Mouse (Mus musculus) adrenal gland, postnatal 10 days (tissue): ENCODE results near the gene Dusp15. TPM values are rescaled to one million over a fixed set of nuclear protein-coding genes. Genes with fewer than 3 reads are reported as not detected.

Source experiments
- DNase-seq: peaks from one replicate; pipeline ENCODE4 v3.0.0; 2021; ENCODE audit warnings: mixed read lengths
- total RNA-seq, 2 experiments: library from RNA; stranded (reverse); gene quantifications; 2 replicates each; pipeline ENCODE4 v1.2.3; 2021

Dusp15 gene
- total RNA-seq, 2 experiments from 2014 or later, result 3.1 to 4.3 TPM

DNA sequence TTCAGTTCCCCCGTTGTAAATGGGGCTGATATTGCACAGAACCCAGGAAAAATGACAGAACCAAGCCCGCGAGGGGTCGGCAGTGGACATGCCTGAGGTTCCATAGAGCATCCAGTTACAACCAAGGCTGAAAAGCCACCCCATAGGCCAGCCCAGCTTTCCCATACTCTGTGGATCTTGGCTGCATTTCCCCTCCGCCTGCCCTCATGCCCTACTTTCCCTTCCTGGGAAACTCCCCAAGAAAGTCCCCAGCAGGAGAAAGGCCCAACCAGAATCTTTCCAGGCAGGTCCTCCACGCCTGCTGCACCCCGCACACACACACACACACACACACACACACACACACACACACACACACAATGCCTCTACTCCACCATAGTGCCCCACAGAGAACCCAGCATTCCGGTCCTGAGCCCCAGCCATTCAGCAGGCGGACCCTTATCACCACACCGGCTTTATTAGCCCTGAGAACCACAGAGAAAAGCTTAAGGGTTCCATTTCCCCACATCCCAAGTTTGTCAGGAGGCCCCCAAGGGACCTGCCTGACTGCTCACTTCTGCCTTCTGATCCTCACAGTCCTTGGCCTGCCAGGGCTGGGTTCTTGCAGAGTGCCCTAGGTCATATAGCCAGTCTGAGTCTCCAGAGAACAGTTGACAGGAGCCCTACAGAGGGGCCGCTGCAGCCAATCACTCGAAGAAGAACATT lies 19.9 kb downstream of the Dusp15 start:
- DNase-seq, result no peak

DNA sequence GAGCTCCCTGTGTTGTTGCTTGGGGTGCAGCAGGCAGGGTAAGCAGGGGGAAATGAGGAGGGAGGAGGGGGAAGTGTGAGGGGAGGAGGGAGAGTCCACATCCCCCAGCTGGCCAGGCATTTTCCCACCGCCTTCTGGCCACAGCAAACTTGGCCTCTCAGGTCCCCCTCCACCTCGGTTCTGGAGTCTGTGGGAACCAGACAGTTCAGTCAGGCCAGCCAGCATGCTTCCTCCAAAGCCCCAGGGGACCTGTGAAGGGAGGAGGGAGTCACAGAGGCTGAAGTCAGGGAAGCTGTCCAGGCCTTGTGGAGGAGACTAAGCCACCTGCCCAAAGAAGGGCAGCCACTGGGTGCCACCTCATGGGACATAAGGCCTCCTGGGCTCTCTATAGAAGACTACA lies 21.2 kb downstream of the Dusp15 start:
- no peak for DNase-seq

DNA sequence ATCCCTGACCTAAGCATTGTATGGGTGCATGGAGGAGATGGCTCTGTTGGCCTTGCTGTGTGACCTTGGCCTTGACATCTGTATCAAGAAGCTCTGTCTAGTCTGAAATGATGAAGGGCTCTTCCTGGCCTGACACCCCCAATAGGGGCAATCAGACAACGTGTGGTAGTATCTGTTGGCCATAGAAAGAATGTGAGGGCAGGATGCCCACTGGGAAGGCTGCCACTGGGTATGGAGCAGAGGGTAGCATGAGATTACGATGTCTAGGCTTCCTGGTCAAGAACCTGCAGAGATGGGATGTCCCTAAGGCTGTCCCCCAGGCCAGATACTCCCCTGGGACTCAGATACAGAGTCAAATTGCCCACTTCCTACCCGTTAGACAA lies 22.5 kb downstream of the Dusp15 start:
- no peak for DNase-seq

DNA sequence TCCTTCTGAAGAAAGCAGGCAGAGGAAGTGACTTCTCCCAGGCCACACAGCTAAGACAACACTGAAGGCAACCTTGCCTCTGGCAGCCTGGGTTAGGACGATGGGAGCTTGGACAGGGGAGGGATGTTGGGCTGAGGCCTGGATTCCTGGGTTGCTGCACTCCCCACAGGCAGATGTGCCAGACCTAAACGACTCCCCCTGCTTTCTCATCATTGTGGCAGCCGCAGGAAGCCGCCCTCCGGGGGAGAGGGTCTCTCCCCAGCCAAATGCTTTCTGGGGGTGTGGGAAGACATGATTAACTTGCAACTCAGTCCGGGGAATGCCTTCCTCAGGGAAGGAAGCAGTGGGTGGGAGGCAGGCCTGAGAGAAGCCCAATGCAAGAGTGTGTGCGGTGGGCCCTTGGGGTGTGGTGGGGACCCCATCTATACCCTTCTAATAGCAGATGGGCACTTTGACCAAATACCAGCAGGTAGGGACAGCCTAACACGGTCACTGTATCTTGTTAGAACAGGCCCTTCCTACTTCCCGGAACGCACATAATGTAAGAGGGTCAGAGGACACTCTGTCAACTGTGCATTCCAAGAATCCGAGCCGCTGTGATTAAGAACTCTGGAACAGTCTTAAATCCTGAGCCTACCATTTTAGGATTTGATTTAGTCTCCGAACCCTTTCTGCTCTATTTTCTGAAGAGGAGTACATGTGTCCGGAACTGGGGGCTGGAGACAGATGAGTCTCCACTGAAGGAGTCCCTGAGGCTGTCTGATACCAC lies 23.1 kb downstream of the Dusp15 start:
- DNase-seq, result no peak

DNA sequence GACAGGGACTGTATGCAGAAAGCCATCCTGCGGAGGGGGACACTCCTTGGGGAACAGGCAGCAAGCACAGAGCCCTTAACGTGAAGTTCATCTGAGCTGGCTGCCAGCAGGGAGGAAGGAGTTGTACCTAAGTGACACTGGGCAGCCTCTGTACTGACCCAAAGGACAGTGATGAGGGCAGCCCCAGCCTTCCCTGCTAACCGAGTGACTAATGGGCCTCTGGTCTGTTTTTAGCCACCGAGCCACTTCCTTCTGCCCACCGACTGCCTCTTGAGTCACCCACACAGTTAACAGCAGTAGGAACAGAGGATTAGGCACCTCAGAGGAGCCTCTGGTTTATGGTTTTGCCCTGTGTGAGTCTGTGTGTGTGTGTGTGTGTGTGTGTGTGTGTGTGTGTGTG lies 24.1 kb downstream of the Dusp15 start:
- no peak for DNase-seq

DNA sequence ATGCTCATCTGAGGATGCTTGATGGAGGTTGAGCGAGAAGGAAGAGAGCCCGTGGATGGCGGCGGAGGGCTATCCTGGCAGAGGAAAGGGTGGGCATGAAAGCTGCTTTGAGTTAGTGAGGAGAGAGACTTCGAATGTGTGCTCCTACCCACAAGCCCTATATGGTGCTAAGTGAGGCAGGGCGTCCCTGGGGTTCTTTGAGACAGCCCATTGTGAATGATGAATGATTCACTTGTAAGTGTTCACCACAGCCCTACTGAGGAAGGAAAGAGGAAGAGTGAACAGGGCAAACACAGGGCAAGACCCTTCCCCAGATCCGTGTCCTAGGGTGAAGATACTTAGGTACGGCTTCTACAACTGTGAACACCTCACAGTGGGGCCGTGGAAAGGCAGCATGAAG lies 24.6 kb downstream of the Dusp15 start:
- no peak for DNase-seq

DNA sequence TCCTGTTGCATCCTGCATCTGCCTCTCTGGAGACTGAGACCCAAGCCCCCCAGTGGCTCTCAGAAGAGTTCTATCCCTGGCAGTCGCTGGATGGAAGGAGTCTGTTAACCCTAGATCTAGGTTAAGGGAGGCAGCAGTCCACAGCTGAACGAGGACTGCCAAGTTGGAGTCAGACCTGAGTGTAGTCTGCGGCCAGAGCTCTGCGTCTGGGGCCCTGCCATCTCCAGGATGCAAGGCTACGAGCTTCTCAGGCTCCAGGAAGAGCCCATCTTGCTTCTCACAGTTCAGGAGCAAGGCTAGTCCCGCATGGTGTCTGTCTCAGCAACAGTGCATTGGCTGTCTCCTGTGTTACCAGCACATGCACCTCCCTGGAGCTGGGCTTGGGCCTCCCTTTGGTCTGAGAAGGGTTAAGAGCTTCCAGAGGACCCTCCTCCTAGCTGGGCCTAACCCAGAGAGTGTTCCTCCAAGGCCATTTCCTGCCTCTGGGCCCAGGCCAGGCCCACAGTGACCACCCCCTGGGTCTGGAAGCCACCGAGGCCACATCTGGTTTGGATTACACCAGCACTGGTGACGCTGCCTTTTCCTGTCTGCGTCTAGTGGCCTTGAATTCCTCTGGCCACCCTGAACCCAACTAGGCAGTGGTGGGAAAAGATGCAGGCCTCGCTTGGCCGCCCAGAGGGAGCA lies 26.2 kb downstream of the Dusp15 start:
- peak; percentile 83 for DNase-seq

DNA sequence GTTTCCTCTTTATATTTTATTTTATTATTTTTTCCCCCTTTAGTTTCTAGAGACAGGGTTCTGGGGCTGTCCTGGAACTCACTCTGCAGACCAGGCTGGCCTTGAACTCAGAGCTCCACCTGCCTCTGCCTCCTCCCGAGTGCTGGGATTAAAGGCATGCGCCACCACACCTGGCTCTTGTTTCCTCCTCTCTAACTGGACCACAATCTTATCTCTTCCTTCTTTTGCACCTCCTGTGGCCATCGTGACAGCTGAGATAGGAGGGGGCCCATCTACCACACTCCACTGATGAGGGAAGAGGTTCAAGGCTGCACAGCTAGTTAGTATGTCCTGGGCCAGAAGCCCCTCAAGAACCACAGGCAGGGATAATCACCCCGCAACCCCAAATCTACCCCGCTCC lies 27.0 kb downstream of the Dusp15 start:
- no peak for DNase-seq

DNA sequence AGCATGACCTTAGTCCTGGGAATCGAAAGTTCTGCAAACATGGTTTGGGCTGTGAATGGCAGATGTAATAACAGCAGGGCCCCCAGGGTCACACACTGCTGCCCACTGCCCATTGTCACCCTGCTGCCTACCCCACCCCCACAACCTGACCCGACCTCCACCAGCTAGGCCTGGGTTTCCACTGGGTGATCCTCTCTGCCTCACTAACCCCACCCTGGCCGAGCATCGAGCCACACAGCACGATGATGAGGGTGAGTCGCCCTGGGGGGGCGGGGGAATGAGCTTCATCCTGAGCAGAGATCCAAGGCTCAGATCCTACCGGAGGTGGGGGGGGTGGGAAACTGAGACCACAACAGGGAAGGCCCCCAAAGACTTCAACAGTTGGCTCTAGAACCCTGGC lies 27.4 kb downstream of the Dusp15 start:
- no peak for DNase-seq

DNA sequence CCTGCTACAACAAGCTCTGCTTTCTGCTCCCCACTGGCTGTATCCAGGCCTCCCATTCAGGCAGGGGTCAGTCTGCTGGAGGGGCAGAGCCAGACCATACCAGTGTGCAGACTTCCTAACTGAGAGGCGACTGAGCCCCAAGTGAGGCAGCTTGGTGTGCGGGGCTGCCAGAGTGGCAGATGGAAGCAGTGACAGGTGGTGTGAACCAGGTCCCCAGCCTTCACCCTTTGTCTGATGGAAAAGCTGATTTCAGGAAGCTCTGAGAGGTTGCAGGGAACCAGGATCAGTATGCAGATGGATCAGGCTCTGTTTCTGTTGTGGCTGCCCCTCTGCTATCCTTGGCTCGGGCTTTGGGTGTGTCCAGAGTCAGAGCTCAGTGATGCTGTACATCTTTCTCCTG lies 27.9 kb downstream of the Dusp15 start:
- no peak for DNase-seq

DNA sequence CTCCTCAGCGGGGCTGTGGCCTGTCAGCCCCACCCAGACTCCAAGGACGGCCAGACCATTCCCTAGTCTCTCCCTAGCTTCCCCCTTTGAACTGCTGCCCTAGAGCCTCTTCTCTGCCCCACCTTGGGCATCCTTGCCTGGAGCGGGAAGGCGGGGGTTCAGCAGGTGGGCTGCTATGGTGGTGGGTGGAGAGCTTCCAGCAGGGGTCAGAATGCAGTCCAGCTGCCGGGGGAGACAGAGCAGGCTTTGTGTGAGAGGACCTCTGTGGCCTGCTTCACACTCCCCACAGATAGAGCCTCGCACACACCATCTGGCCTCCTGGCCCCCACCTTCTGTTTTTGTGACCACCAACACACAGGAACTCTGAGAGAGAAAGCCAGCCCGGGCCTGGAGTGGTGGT lies 29.1 kb downstream of the Dusp15 start:
- DNase-seq, result no peak

DNA sequence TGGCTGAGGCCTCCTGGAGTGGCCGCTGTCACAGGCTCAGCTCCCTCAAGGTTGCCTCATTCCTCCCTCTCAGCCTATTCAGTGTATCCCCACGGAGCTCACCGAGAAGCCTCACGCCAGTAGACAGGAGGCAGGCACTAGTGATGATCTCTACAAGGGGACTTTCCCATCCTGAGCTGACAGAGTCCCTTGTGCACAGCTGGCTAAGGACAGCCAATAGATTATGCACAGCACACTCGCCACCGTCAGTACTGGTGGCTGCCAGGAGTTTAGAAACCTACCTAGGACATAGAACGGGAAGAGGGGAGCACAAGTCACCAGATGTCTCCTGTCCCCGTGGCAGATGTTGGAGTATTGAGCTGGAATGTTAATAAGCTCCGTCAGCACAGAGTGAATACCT lies 33.8 kb downstream of the Dusp15 start:
- DNase-seq, result no peak

DNA sequence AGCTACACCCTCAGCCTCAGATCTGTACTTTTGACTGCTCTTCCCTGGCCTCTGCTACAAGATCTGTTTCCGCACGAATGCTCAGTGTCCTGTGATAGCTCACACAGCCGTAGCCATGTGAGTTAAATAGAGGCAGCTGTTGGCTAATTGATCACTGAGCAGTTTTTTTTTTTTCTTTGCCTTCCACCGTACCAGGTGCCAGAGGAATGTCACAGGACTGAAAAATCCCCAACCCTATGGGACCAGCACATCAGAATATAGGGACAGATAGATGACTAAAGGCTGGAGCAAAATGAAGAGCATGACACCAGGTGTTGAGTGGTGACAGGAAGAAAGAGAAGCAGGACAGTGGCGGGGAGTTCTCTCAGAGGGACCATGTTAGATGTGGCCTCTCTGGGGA lies 35.4 kb downstream of the Dusp15 start:
- no peak for DNase-seq

DNA sequence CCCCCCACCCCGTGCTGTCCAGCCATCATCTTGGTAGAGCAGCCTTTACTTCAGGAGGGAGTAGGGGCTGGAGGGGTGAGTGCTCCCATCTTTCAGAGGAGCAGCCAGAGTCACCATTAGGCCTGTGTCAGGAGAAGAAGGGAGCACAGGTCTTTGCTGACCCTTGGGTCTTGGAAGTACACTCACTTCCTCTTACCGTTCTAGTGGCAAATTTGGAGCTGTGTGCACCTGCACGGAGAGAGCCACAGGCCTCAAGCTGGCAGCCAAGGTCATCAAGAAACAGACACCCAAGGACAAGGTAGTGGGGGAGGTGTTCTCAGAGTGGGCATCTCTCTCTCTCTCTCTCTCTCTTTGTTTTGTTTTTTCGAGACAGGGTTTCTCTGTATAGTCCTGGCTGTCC lies 36.0 kb downstream of the Dusp15 start:
- no peak for DNase-seq

DNA sequence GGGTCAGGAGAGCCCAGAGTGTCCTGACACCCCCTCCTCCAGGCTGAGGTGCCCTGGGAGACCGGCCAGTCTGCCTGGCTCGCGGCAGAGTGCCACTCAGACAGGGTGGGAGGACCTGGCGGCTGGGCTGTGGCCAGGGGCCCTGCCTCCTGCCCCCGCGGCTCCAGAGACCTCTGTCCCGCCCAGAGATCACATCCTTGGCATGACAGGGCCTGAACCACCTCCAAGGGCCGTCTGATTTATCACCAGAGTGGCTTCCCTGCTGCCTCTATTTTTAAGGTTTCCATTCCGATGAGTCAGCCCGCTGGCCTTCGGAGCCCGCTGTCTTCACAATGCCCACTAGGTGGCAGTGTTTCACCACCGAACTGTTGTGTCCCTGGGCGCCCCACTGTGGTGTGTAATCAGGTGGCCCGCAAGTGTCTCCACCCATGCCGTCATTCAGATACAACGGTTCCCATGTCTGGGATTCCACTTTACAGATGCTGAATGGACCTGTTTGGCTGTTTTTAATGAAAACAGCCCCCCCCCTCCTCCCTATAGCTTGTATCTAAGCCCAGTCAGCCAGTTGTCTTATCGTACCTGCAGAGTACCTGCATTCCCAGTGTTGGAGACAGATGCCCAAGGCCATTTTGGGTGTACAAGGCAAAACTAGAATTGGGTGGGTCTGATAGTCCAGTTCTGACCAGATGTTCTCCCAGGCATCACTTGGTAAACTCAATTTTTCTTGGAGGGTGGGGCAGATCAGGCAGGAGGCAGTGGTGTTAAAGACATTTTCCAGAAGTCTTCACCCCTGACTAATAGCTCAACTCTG lies 37.0 kb downstream of the Dusp15 start:
- DNase-seq, result peak; percentile 93

DNA sequence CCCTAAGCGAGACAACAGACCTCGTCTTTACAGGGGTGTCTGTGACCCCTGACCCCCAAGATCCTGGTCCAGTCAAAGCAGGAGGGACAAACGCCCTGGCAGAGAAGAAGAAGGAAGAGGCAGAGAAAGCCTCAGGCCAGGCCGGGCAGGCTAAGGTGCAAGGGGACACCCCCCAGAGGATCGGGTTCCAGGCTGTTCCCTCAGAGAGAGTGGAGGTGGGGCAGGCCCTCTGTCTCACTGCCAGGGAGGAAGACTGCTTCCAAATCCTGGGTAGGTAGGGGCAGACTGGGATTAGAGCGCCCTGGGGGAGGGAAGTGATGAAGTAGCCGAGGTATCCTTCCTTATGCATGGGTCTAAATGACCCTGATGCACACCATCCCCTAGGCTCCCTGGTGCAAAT lies 38.0 kb downstream of the Dusp15 start:
- DNase-seq, result no peak

DNA sequence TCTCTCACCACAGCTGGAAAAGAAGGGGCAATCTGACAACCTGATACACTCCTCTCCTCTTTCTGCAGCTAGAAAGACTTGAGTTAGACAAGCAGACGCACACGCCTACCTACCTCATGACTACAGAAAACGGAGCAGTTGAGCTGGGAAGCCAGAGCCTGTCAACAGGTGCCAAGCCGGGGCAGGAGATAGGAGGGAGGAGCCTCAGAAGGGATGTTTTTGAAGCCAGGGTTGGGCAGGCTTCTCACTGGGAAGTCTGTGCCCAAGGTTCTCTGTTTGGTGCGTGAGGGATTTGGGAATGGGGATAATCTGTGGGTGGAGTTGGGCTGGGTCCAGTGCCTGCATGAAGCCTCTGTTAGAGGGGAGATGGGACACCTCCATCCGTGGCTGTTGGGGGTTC lies 40.1 kb downstream of the Dusp15 start:
- no peak for DNase-seq

DNA sequence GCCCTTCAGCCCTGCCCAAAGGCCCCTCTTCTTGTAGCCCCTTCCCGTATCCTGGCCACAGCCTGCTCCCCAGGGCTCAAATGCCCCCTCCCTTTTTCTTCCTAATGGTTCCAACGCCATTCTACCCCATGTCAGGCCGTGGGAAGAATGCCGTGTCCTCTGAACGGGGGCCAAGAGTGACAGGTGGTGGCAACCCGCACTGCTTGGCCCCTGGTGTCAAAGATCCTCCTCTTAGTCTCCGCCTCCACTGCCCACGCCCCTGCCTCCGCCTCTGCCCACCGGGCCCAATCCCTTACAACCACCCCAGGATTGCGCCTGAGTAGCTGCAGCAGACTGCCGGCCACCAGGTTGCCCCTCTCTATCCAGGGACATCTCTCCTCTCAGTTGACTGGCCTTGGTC lies 40.5 kb downstream of the Dusp15 start, which contains the start of gene Mylk2:
TSS of gene Mylk2 (plus strand) at position 322 of the 400 bp plus-strand sequence.
- no peak for DNase-seq

DNA sequence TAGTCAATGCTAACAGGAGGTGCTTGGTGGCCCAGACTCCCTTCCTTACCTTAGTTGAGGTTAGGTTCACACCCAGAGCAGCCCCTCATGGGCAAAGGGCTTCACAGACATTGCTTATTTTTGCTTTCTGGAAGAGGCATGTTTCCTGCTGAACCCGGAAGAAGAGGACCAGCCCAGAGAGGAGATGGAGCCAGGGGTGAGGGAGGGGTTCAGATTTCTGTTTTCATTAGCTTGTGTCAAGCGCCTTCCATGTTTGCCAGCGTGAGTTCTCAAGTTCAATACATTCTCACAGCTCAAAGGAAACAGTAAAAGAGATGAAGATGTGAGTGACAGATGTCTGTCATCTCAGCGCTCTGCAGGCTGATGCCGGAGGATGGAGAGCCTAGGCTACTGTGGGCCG lies 41.6 kb downstream of the Dusp15 start:
- DNase-seq, result no peak

DNA sequence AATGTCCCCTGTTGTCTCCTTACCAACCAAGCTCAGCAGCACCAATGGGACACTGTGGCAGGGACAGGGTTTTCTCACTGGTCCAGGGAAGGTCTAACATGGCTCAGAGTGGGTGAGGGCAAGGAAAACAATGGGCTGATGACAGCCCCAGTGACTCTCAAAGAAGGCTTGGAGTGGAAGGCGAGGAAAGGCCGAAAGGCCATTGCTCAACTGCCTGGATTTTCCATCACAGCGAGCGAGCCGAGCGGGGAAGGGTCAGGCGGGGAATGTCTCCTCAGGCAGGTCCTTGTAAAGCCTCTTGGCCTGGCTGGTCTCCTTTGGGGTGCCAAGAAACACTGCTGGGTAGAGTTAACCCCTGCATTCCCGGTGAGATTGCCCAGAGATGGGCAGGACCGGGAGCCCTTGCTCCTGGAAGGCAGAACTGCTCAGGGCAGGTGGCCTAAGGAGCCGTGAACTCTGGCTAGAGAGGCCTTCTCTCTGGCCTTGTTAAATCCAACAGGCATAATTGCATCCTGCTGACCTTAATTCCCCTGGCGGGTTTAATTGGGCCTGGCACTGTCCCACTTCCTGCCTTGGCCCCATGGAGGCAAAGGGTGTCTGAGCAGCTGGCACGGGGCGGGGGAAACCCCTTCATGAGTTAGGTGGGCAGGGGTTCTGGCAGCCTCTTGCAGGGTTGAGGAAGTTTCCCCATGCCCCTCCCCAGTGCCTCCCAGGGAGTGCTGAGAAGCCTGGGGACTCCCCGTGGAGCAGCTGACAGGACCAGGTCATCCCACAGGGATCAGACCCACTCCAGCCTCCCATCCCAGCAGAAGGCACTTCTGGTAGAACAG lies 44.2 kb downstream of the Dusp15 start:
- DNase-seq, result no peak

DNA sequence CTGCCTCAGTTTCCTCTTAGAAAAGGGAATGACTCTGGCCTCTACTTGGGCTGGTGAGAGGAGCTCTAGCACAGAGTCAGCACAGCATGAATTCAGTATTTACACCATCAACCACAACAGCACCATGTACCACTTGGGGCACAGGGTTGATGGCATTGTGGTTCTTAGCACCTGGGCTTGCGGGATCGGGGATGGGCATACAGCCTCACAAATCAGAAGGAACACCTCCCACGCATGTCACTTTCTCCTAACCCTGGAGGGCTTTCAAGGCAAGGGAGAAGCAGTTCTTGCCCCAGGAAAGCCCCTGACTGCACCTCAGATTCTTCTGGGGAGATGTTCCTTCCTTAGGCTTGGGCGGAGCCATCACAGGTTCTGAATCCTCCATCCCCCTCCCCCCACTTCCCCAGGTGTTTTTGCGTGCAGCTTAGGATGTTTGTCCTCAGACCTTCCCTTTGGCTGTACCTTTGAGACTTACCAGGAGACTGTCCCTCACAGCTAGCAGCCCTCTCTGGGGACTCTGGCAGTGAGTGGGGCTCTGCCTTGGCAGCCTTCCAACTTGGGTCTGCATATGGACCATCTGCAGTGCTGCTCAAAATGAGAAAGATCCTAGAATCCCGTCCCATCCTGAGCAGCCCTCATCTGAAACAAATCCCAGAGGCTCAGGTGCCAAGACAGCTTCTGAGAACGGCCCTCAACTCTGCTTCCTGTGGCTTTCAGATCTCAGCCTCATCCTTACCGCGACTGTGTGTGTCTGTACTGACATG lies 45.0 kb downstream of the Dusp15 start:
- no peak for DNase-seq
